Mouse (Mus musculus) embryo, embryonic 11.5 days (tissue): ENCODE data around the gene Usp48.

Experiments
- DNase-seq: peaks from one replicate; pipeline ENCODE4 v3.0.0-alpha.2; 2012; ENCODE audit warnings: low read depth, low spot score

The Usp48 gene

DNA sequence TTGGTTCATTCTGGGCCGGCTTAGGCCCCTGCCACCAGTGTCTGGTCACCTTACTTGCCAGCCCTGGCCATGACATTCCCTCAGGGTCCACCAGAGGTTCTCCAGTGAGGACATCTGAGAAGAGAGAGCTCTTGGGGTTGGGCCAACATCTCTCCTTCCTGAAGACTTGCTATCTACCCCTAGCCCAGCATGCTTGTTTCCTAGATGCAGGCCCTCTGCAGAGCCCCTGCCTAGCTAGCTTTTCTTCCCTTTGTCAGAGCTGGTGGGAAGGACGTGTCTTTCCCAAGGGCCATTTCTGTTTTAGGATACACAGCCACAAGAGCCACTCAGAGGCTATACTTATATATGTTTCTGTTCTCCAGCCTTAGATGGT lies 67.5 kb downstream of the Usp48 start:
- DNase-seq = no peak

DNA sequence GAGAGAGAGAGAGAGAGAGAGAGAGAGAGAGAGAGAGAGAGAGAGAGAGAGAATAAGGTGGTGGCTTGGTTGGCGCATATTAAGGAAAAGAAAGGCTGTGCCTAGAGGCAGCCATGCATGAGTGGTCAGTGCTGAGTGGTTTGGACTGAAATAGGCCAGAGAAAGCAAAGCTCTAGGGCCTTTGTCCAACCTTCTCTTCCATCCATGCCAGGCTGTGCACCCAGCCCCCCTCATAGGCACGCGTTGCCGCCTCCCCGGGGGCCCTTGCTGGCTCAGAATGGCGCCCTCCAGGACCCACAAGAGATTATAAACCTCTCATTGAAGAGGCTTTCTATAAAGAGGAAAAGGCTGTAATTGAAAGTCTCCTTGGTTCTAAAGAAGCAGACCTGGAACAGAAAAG lies 68.0 kb downstream of the Usp48 start:
- DNase-seq = no peak

DNA sequence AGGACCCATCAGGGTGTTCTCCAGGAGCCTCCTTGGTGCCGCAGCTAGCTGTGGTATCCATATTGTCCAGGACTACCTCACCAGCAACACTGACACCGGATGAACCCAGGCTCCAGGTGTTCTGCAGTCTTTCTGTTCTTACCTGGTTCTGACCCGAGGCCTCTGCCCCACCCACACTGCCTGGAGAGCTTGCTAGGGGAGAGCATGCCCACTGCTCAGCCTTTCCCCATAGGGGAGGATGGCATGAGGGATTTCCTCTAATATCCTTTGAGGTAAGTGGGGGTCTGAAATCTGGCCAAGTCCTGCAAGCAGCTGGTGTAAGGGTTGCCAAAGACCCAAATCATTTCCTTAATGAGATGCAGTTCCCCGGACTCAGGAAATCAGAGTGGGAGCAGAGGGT lies 69.9 kb downstream of the Usp48 start:
- no peak for DNase-seq

DNA sequence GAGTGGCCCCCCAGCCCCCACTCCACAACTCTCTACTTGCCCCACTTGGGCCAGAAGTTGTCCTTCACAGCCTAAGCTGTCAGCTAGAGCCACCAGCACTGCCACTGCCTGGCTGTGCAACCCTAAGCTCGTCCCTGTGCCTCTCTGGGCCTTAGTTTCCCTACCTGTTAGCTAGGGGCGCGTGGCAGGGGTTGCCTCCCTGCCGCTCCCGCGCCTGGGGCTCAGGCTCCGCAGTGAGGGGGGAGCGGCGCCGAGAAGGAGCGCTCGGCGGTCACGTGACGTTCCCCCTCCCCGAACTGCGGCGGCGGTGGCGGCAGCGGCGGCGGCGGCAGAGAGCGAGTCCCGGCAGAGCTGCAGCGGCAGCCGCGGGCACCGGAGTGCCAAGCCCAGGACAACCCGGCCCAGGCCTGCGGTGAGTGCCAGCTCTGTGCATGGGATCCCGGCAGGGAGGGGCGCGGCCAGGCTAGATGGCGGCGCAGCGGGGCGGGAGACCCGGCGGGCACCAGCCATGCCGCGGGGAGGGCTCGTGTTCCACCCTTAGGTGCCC lies 71.0 kb downstream of the Usp48 start, which contains the start of gene Rap1gap:
Gene Rap1gap, plus strand, starts transcription at position 294 of the 547 bp plus-strand sequence.
- DNase-seq = no peak

DNA sequence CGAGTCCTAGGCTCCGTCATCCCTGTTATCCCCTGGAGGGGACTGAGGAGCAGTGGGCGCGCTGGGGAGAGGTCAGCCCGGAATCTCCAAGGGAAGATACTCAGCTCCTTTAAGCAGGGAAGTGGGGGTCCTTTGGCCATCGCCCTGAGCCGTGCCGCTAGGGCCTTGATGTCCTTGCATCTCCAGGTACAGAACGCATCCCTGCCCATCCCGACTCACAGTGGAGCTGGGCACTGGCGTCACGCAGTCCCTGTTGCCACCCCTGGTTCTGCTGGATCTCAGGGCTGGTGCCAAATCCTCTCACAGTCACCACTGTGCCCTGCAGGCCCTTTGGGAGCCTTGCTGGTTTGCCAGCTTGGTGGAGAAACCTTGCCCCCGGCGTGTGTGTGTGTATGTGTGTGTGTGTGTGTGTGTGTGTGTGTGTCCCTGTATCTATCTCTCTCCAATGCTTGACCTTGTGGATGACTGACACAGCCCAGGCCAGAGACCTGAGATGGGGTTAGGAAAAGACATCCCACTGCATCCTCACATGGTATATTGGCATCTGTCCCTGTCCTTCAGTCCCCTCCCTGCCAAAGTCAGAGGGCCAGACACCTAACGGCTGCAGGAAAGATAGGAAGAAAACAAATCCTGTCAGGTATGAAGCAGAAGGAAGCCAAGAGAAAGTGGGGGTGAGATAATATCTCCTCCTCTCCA lies 71.6 kb downstream of the Usp48 start:
- no peak for DNase-seq

DNA sequence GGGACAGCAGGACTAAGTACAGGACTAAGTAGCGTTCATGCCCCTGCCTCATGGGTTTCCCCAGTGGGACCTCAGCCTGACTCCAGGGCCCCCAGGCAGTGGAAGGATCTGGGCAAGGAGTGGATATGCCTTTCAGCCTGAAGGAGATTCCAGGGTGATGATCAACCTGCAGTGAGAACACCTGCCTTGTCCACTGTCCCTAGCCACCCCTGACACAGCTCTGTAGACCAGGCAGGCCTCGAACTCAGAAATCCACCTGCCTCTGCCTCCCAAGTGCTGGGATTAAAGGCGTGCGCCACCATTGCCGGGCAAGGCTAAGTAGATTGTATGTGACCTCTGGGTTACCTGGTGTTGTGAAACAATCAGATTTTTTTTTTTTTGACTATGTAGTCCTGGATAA lies 72.2 kb downstream of the Usp48 start:
- no peak for DNase-seq

DNA sequence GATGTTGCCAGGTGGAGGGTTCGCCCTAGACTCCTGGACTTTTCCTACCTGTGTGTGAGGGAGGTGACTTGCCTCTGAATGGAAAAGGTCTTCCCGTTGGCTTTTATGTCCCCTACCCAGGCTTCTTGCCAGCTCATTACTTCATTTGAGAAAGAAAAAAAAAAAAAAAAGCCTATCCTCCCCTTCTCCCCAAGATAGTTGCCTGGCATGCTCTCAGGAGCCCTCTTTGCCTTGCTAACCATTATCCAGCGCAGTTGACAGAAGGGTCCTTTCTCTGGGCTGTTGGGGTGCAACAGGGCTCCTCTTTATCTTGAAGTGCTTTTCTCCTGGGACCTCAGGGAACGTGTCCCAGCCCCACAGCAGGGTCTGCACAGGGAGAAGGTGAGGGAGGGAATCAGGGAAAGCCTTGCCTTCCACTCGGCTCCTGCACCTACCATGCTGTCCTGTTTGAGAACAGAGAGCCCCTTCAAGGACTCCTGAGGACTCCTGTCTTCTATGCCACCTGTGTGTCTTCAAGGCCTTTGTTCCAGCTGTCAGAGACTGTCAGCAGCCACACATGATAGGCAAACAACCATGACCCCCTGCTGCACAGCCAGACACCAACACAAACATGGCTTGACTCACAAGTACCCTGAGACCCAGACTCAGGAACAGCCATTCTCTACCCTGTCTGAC lies 72.9 kb downstream of the Usp48 start:
- DNase-seq = no peak

DNA sequence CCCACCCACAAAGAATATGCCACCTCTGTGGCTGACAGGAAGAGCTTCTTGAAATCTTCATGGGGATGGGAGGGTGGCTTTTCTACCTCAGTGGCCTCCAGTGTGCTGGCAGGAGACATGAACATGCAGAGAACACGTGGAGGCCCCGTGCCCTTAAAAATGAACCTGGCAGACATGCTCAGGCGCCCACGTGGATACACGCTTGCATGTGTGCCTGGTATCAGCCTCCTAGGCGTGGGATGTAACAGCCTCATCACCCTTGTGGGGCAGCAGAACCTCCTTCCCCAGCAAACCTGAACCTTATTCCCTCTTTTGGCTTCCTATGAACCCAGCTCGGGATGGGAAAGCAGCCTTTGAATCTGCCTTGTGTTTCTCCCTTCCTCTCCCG lies 73.4 kb downstream of the Usp48 start:
- DNase-seq = no peak

DNA sequence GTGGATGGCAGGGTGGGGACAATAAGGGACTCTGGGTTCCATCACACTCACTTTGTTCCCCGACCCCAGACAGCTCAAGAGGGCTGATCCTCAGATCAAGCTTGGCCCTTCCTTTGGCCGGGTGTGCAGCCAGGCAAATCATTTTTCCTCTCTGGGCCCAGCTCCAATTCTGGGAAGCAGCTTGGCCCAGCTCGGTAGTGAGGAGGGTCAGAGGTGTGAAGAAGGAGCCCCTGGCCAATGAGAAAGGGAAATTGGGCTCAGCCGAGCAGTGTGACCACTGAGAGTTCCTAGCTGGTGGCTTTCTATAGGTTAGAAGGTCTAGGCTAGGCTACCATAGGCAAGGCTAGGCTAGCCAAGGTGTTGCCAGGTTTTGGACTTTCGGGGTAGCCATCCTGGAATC lies 74.2 kb downstream of the Usp48 start:
- no peak for DNase-seq

DNA sequence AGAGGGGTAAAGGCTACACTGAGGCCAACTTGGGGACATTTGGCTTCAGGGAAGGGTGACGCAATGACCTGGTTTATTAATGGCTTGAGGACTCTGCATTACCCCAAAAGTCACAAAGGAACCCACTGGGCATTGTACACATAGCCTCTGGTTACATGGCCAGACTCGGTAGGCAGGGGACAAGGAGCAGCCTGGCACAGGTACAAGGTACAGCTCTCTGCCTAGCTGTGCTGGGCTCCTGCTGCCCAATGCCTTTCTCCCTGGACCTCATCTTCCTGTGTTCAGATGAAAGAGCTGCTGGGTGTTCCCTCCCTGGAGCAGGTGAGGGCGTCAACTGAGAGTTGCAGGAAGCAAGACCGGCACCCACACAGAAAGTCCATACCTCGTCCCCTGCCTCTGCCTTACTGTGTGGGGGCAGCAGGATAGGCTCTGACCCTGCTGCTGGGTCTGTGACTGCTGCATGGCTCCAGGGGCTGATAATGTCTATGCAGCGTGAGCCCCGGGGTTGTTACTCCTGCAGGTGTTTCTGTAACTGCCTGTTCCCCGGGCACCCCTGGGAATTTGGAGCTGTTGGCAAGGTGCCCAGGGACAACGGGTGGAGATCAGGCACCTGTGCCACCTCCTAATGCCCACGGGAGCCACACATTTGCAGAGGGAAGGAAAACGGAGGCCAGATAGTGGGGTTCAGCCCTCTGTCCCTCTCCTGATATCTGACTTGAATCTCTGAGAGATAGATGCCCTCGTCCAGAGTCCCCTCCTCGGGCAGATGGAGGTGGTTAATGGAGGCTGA lies 78.4 kb downstream of the Usp48 start:
- DNase-seq = no peak

DNA sequence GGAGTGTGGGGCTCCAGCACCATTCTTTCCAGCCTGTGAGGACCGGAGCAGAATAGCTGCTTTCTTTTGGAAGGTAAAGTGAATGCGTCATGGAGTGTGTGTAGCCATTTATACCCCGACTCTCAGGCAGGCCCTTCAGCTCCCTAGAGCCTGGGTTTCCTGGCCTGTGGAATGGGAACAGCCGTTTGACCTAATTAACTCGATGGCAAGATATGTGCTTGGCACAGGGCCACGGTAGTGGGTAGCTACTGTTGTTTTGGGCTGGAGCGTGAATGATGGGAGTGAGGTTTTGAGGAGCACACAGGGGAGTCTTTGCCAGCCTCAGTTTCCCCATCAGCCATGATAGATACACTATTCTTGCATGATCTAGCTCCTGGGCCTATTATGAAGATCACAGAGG lies 82.0 kb downstream of the Usp48 start:
- no peak for DNase-seq

DNA sequence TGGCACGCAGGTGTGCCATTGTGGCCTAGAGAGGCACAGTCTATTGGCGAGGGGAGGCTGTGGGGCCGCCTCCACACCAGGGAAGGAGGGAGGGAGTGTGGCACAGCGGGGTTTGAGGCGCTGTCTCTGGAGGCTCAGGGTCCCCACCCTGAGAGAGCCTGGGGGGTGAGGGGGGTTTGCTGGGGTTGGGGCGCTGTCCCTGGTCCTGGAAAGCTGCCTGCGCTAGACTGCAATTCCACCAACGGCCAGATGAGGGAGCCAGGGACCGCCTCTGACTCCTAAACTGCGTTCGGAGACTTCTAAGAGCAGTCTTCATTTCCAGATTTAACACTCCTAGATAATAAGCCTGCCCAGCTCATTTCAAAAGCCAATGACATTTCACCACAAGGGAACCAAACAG lies 82.5 kb downstream of the Usp48 start:
- DNase-seq = peak; percentile 61

DNA sequence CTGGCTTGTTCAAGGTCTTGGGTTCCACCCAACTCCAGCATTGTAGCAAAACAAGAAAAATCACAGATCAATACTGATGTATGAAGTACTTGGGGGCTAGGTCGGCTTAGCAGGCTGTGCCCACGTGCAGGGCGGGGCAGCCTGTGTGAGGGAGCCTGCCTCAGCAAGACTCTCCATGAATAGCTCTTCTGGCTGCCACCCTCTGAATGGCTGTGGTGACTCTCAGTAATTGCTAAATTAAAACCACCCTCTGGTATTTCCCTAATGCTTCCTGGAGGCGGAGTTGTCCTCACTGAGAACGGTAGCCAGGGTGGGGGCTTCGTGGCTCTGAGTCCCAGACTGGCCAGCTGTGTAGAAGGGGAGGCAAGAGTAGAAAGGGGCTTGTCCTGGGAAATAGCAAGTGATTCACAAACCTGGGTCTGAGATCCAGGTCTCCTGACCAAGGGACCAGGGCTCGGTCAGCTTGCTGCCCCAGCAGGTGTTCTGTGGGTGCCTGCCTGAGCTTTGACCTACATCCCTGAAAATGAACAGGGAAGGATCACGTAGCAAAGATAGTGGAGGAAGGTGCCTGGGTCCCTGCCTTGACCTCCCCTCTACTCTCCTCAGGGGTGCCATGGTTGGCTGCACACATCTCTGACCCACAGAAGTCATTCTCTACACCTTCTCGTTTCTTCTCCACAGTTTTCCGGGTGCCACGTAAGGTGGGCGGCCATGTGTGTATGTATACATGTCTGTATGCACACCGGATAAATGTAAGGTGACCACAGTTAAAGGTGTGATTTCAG lies 83.3 kb downstream of the Usp48 start:
- DNase-seq = no peak

DNA sequence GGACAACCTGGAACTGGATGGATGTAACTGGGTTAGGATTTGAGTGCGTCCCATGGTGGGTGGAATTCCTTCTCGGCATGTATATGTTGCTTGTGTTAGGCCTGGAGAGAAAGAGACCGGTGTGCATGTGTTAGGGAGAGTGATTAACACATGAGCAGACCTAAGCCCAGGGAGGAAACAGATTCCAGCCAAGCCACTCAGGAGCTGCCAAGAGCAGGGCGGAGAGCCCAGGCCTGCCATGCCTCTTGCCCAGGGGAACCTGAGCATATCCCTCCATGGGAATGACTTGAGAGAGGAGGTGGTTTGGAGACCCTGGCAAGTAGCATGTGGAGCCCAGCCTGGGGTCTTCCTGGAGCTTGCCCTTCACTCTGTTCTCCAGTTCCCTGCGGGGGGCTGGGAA lies 84.4 kb downstream of the Usp48 start:
- no peak for DNase-seq

DNA sequence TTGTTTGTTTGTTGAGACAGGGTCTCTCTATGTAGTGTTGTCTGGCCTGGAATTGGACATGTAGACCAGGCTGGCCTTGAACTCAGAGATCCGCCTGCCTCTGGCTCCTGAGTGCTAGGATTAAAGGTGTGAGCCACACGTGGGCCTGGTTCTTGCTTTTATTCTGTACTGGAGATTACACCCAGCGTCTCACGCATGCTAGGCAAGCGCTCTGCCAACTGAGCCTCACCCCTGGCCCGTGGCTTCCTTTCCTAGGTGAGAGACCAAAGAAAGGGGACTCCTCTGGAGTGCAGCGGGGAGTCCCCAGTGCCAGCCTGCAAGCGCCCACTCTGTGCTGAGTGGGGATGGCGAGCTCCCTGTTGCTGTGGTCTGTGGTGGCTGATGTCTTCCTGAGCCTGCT lies 85.0 kb downstream of the Usp48 start:
- DNase-seq = no peak

DNA sequence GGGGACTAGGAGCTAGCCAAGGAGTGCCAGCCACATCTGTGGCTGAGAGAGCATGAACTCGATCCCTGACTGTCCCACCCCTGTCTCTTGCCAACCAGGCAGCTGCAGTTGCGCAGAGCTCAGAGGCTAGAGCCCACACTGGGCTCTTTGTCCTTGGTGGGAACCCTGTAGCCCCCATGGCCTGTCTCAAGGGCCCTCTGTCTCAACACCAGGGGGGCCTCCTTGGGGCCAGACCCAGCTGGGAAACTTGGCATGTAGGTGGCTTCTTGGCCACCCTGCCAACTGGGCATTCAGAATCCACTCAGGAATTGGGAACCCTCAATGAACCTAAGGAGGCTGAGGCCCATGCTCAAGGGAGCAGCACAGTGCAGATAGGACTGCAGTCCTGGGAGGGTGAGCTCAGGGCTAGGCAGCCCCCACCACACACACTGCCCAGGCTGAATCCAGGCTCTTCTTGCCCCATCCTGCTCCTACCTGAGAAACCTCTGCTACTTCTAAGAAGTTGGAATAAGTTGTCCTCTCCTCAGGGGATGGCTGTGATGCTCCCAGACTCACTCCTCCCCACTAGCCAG lies 86.5 kb downstream of the Usp48 start:
- DNase-seq = no peak

DNA sequence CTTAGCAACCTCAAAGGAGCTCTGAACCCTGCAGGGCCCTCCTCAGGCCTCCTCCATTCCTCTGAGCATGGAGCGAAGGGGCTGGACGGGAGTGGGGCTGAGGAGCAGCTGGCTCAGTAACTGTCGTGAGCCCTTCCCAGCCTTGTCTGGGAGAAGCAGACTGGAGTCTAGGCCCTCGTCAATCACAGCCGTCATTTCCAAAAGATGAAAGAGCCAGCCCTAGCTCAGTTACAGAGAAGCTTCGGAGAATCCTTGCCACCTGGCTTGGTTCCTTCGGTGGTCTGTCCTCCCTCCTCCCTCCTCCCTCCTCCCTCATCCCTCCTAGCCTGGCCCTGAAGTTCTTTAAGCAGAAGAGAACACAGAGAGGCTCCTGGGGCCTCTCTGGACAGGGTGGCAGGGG lies 87.2 kb downstream of the Usp48 start:
- no peak for DNase-seq

DNA sequence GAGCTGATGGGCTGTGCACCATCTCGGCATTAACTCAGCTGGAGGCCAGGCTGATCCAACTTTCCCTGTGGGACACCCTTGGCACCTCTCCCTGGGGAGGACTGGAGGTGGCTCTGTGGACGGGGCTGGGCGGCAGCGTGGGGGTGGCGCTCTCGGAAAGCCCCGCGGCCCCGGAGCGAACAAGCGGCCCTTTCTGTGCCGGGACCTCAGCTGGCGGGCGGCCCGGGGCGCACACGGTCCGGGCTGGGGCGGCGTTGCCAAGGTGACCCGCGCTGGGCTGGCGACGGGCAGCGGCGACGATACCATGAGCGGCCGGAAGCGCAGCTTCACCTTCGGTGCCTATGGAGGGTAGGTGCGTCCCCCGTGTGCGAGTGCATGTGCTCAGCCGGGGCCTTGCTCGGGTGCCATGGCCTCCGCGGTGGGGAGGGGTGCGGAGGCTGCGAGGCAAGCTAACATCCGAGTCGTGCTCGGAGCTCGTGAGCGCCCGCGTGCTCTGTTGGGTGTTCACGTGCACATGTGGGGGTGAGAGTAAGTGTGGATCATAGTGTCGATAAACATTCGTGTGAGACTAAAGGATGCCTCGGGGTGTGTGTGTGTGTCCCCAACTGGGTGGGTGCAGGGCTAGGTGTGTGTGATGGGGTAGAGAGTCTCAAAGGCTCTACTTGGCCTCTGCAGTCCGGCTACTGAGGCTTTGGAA lies 88.0 kb downstream of the Usp48 start:
- DNase-seq = no peak

DNA sequence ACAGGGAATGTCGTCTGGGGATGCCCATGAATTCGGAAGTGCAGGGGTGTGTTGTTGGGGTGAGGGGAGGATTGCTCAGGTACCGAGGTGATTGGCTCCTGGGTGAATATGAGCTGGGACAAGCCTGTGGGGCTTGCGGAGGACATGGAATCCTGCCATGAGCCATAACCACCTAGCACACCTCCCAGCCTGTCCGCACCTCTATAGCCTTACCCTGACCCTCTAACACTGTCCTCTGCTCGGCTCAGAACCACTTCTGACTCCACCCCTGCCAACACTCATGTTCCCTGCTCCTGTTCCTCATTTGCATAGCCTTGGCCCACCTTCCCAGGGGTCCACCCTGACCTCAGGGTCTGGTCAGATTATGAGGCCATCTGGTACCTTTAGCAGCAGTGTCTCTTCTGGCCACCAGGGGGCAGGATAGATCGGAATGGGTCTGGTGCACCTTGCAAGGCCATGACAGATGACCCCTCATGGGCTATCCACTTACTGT lies 89.5 kb downstream of the Usp48 start:
- DNase-seq = no peak

DNA sequence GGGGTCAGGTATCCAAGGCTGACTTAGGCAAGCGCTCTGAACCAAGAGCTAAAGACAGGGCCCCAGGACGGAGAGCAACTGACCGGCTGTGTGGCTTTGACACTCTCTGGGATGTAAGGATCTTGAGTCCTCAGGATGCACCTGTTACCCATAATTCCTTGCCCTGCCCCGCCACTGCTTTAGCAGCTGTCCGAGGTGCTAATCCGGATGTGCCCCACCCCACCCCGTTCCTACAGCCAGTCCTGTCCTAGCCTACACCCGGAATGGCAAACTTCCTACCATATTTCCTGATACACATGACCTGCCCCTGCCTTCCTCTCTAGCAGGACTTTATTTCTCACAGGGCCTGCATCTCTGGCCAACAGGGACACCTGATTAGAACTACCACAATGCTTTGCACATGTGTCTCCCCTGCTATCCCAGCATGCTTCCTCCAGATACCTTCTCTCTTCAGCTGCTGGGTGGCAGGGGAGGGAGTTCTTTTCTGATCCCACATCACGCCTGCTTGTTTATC lies 91.3 kb downstream of the Usp48 start:
- no peak for DNase-seq
